Mouse (Mus musculus): ENCODE results near the gene Adgrl3.

Gene Adgrl3

DNA sequence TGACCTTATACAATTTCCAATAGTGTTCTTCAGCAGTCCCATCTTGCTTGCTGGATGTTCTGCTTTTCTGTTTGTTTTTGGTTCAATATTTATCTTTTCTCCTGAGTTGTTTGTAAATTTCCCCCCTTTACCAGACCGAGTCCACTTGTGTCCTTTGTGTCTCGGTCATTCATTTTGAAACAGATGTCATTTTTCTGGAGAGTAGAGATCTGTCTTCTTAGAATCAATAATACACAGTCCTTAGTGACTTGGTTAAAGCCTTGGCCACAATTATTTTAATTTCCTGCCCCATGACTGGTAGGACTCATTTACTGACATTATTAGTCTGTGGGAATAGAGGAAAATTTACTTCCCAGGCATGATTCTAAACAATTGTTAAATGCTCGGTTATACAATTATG lies 709.7 kb downstream of the Adgrl3 start:
- DNase-seq: no peak

DNA sequence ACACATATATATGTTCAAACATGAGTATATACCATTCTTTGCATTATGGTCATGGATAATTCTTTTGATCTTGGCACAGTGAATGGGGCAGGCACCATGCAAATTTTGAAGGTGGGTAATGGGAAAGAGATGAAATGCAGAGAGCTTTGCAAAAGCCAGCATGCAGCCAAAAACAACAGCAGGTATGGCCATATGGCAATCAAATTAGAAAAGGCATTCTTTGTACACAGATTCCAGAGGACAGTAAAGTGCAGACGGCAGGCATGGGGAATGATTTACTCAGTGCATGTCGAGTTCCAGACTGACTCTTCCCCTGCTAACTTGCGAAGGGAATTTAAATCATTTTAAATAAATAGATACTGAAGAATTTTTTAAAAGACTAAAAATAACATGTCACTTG lies 716.1 kb downstream of the Adgrl3 start:
- no peak for DNase-seq

DNA sequence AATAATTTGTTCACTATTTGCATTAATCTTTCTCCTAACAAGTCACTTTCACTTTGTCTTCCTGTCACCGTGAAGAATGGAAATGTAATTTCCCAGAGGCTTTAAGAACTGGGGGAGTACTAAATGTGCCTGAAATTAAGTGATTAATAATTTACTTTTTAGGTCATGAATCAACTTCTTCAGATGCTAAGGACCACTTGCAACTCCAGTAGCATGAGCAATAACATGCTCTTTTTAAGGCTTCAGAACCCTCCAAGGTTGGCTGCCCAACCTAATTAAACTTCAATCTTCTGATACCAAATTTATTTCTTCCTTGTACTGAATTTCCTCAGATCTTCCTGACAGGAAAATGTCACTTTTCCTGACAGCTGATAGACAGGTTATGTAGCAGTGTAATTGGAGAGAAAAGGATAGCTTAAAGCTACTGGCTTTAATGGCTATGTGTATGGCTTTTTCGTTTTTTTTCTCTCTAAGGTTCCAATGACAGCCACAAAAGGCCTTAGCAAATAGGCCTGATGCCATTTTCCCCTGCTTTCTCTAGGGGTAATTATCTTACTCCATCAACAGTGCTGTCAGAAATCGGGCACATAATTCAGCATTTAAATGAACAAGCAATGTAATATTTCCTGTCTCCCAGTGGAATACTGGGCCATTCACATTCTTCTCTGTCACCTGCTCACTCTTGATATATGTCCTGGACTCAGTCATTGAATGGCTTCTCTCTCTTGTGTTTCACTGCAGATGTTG lies 718.5 kb downstream of the Adgrl3 start:
- no peak for DNase-seq

- DNase-seq: no peak
Observed at GRCm38 (mm10) chr5:81752426-81752825, 732.5 kb downstream of the Adgrl3 start.

DNA sequence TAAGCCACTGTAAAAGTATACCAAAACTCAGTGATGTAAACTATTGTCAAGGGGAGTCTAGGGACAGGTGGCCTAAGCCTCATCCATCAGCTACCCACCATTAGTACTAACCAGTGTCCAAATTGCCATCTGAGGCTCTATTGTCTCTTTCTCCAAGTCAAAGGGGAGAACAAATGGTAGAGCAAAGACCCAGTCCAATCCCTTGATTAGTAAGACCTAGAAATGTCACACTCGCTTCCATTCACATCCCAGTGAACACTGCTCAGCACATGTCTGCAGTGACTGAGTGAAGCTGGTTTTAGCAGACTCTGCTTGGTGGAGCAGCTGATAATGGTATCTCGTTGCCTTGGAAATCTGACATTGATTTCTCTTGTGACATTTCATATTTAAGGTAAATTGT lies 735.8 kb downstream of the Adgrl3 start:
- no peak for DNase-seq

GRCm38 (mm10) chr5:81757093-81757725 lies 737.3 kb downstream of the Adgrl3 start:
- no peak for DNase-seq

DNA sequence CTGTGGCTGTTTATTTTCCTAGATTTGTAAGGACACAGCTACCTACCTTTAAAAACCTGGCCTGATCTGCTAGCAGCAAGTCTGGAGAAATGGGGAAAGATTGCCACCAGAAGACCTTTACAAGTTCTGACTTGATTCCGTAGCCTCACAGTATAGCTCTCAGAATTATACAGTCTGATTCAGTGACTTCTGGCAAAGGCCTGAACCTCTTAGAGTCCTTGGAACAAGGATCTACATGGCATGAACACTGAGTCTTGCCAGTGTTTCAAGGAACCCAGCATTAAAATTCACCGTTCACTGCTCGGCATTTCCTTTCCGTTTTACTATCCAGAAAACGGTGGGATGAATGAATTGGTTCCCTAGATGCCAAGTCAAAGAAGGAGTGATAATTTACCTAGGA lies 756.3 kb downstream of the Adgrl3 start:
- DNase-seq: no peak

DNA sequence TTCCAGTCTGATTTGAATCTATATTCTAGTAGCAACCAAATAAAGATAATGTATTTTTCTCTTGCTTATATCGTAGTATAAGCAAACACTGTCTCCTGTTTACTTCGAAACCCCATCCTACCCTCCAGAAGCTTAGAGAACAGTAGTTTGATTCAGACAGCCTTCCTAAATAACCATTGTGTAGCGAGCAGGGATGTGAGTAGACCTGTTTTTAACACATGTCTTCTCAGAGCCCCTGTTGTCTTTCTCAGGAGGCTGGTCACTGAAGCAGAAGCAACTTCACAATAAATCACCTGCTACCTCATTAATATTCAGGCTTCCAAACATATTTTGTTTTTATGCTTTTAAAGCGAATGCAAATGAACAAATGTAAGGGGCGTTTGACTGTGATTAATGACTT lies 756.8 kb downstream of the Adgrl3 start:
- no peak for DNase-seq

DNA sequence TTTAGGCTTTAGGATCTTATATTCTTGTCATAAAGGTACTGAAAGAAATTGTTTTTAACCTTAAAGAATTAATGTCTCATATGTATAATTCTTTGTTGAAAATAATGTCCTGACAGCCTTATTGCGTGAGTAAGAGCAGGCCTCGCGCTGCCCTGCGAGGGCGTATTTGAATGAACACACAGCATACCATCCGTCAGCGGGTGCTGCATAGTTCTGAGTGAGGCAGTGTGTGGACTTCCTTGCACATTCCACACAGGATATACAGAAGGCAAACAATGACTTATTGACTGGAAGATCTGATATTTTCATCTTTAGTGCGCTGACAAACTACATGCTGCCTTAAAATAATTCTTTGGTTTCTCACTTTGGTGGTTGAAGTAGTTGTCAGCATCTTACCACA lies 764.8 kb downstream of the Adgrl3 start:
- DNase-seq: no peak

GRCm38 (mm10) chr5:81790710-81791109 lies 770.8 kb downstream of the Adgrl3 start:
- no peak for DNase-seq

- DNase-seq: no peak
Observed at GRCm38 (mm10) chr5:81794125-81794524, 774.2 kb downstream of the Adgrl3 start.

DNA sequence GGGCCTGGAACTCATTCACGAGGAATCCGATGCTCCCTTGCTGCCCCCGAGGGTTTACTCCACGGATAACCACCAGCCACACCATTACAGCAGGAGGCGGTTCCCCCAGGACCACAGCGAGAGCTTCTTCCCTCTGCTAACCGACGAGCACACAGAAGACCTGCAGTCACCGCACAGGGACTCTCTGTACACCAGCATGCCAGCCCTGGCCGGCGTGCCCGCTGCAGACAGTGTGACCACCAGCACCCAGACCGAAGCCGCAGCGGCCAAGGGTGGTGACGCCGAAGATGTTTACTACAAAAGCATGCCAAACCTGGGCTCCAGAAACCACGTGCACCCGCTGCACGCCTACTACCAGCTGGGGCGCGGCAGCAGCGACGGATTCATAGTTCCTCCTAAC lies 774.7 kb downstream of the Adgrl3 start:
- DNase-seq: no peak

DNA sequence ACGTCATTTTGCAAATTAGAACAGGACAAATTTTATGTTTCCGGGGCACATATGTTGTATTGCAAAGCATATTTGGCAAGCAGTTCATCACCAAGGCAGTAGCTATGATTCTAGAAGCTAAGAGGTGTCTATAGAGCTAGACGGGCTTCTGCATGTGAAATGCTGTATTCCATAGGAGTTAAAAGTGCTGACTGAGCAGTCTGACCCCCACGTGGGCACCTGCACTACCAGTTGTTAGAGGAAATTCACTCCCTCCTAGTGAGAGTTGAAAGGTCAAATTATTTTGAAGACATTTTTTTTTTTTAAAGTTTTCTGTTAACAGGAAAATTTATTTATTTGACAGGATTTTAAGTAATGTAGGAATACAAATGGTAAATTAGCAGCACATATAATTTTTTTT lies 776.2 kb downstream of the Adgrl3 start:
- no peak for DNase-seq

DNA sequence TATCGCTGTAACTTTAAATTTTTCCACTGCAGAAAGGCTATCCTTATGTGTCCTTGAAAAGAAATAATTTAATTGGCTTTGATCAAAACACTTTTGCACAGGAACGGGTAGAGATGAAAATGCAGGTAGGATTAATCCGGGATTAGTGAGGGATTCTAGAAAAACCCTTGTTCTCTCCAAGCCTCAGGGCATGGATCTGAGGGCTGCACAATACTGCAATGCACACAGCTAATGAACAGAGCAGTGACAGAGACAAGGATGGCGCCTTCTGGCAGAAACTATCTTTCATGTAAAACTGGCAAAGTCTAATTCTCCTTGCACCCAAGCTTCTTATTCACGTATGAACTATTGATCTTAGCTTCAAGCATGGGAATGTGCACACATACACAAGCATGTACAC lies 791.0 kb downstream of the Adgrl3 start:
- DNase-seq: no peak

- DNase-seq: no peak
Observed at GRCm38 (mm10) chr5:81832076-81832475, 812.1 kb downstream of the Adgrl3 start.

- DNase-seq: no peak
Observed at GRCm38 (mm10) chr5:81832679-81833078, 812.7 kb downstream of the Adgrl3 start.

DNA sequence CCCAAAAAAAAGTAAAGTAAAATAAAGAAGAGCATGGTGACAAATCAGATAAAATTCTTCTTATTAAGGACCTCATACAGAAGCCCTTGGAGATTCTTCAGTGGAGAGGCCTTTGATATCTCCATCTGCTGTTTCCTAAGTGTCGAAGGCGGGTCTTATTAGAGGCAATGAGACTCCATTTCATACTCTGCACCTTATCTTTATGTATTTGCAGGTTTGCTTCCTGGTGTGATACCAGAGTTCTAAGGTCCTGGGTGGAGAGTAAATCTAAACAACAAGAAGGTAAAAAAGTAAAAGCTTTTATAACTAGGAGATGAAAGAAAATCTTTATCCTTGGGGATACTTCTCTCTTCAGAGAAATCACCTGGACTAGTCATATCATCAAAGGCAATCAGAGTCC lies 817.9 kb downstream of the Adgrl3 start:
- DNase-seq: no peak

GRCm38 (mm10) chr5:81843798-81844197 lies 823.9 kb downstream of the Adgrl3 start:
- DNase-seq: no peak

GRCm38 (mm10) chr5:81870336-81870735 lies 850.4 kb downstream of the Adgrl3 start:
- DNase-seq: no peak
